In genomic region chr2:33345475-33345874, GRCm38 (mm10) we compare ENCODE assay signal across 12 mouse cellular contexts. TPM values are rescaled to one million over a fixed set of nuclear protein-coding genes. Genes with fewer than 3 reads are reported as not detected.
DNase-seq lines count a peak whose midpoint lies in the region; ATAC-seq lines count a peak whose summit lies in the region.
"Had no signal": no experiment of that assay in that cellular context is flagged by ENCODE, and none has a peak within 500 bp of the region (broad histone marks: within the 10 kb centered on the region; RNA-seq: fewer than 3 reads in every experiment).

No protein-coding gene starts in this region.

- H3K36me3 ChIP-seq in intestine, embryonic 16.5 days (ENCODE audit: control insufficient read depth, insufficient read depth, low read length), result no peaks in the 10 kb centered on the region
- no peaks in the 10 kb centered on the region for H3K36me3 ChIP-seq in intestine, embryonic 15.5 days
- H3K36me3 ChIP-seq in forebrain, embryonic 12.5 days (replicated peaks), result no peaks in the 10 kb centered on the region
- H3K36me3 ChIP-seq: embryonic facial prominence, embryonic 15.5 days had no signal

- peak overlapping the region; percentile 21; the same call in 1 of the 2 replicates for H3K27ac ChIP-seq in intestine, embryonic 16.5 days (ENCODE audit: low read length)
- no peak overlapping the region for H3K27ac ChIP-seq in intestine, embryonic 15.5 days
- H3K27ac ChIP-seq in forebrain, embryonic 12.5 days, result peak overlapping the region; percentile 74

- WGBS in intestine, embryonic 16.5 days, result 33% methylated on average over 6 of the region's 6 CpGs
- WGBS in intestine, embryonic 15.5 days, result 33% methylated on average over 6 of the region's 6 CpGs
- WGBS in forebrain, embryonic 12.5 days, result 41% methylated on average over 6 of the region's 6 CpGs

- no peak overlapping the region for H3K4me2 ChIP-seq in intestine, embryonic 16.5 days (ENCODE audit: low read depth, low read length)
- no peak overlapping the region for H3K4me2 ChIP-seq in intestine, embryonic 15.5 days (replicated peaks)
- H3K4me2 ChIP-seq in forebrain, embryonic 12.5 days, result no peak overlapping the region
- H3K4me2 ChIP-seq: embryonic facial prominence, embryonic 15.5 days had no signal

- H3K9ac ChIP-seq in intestine, embryonic 16.5 days (ENCODE audit: low read depth, low read length), result no peak overlapping the region
- no peak overlapping the region for H3K9ac ChIP-seq in intestine, embryonic 15.5 days
- no peak overlapping the region for H3K9ac ChIP-seq in forebrain, embryonic 12.5 days
- H3K9ac ChIP-seq: embryonic facial prominence, embryonic 15.5 days had no signal

- ATAC-seq in intestine, embryonic 16.5 days, result no peak
- no peak for ATAC-seq in intestine, embryonic 15.5 days
- peak; percentile 22; the same call in 1 of the 2 replicates for ATAC-seq in forebrain, embryonic 12.5 days (ENCODE audit: low FRiP score)
- ATAC-seq in megakaryocyte-erythroid progenitor cell, adult 5-6 weeks (replicated peaks; ENCODE audit: low FRiP score, low TSS enrichment, poor library complexity, severe bottlenecking), result no peak

- no peaks in the 10 kb centered on the region for H3K9me3 ChIP-seq in intestine, embryonic 16.5 days (ENCODE audit: control insufficient read depth, low read length)
- H3K9me3 ChIP-seq in intestine, embryonic 15.5 days, result no peaks in the 10 kb centered on the region
- no peaks in the 10 kb centered on the region for H3K9me3 ChIP-seq in forebrain, embryonic 12.5 days
- H3K9me3 ChIP-seq: embryonic facial prominence, embryonic 15.5 days; megakaryocyte, embryonic 14.5 days had no signal

- peaks cover 18% of the 10 kb centered on the region for H3K4me1 ChIP-seq in intestine, embryonic 16.5 days (ENCODE audit: control insufficient read depth, insufficient read depth, low read length)
- H3K4me1 ChIP-seq in intestine, embryonic 15.5 days (replicated peaks), result peaks cover 11% of the 10 kb centered on the region; the same call in 1 of the 2 replicates
- peaks cover 33% of the 10 kb centered on the region for H3K4me1 ChIP-seq in forebrain, embryonic 12.5 days

- no peak overlapping the region for H3K4me3 ChIP-seq in intestine, embryonic 16.5 days (ENCODE audit: low read length)
- H3K4me3 ChIP-seq in intestine, embryonic 15.5 days (replicated peaks), result no peak overlapping the region
- H3K4me3 ChIP-seq in forebrain, embryonic 12.5 days (replicated peaks), result no peak overlapping the region
- H3K4me3 ChIP-seq: embryonic facial prominence, embryonic 15.5 days; megakaryocyte, embryonic 14.5 days had no signal

- no peaks in the 10 kb centered on the region for H3K27me3 ChIP-seq in intestine, embryonic 16.5 days (replicated peaks; ENCODE audit: control insufficient read depth, insufficient read depth, low read length)
- H3K27me3 ChIP-seq in intestine, embryonic 15.5 days (replicated peaks), result no peaks in the 10 kb centered on the region
- no peaks in the 10 kb centered on the region for H3K27me3 ChIP-seq in forebrain, embryonic 12.5 days
- H3K27me3 ChIP-seq: embryonic facial prominence, embryonic 15.5 days had no signal

- peak; percentile 32 for DNase-seq in Muller cell, postnatal 12 days (ENCODE audit: inconsistent ontology term)
- DNase-seq in lung, postnatal 10 days, result peak; percentile 27
- DNase-seq in MN1 (ENCODE audit: low spot score), result no peak
- DNase-seq: adrenal gland, adult 8-10 months; cerebellum, adult 8-10 months; kidney, postnatal 10 days had no signal

RNA-seq across cellular contexts. Expression of gene Ralgps1, which starts 25.8 kb away (rescaled TPM):
- 6.3 and 8.0 TPM in 2 replicates for polyA plus RNA-seq in intestine, embryonic 16.5 days (2015; fragmentation: Nextera tagmentation; extraction: Ambion mirVana)
- 5.5 and 6.7 TPM in 2 replicates for polyA plus RNA-seq in intestine, embryonic 15.5 days (2015; fragmentation: Nextera tagmentation; extraction: Ambion mirVana)
- 23.8 and 28.7 TPM in 2 replicates for polyA plus RNA-seq in forebrain, embryonic 12.5 days (2016; fragmentation: Nextera tagmentation; extraction: Ambion mirVana)
- total RNA-seq in megakaryocyte-erythroid progenitor cell, adult 5-6 weeks (2014; fragmentation: Nextera tagmentation), result 1.9 and 3.0 TPM in 2 replicates
- 0.66 and 0.76 TPM in 2 replicates for total RNA-seq in megakaryocyte-erythroid progenitor cell, adult 5-6 weeks (2017)
